Mouse (Mus musculus) ES-Bruce4 (cell line): ENCODE results near the gene Clic4.

Experiments
- CTCF ChIP-seq: IDR thresholded peaks from one replicate; pipeline ENCODE4 v1.8.1; 2011; ENCODE audit warnings: low read depth, low read length
- POLR2A ChIP-seq: IDR thresholded peaks from one replicate; pipeline ENCODE4 v1.8.1; 2011; ENCODE audit warnings: low read length; ENCODE audit not compliant: insufficient read depth

DNA sequence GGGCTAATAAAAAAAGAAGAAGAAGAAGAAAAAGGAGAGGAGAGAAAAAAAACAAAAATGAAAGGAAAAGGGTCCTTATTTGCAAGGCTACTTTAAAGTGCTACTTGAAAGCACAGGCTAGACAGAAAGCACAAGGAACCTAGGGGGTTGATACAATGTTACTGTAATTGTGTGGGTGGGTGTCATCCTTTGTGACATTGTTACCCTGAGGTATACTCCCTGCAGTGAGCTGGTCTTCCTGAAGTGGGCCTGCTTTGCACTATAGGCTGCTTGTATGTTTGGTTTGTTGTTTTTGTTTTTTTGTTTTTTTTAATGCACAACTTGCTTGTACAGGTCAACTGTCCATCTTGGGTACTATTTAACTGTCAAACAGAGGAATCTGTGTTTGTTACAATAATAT is 95.0 kb downstream of the Clic4 start:
- no peak for TF ChIP-seq CTCF
- no peak for TF ChIP-seq POLR2A
